Mouse (Mus musculus) CH12.LX (cell line): Measurements from ENCODE around the gene Klk1b5. TPM values are rescaled to one million over a fixed set of nuclear protein-coding genes. Genes with fewer than 3 reads are reported as not detected.
"Not testable (repeated sequence)": the region's sequence is repeated elsewhere in the genome, so short reads cannot be mapped to it uniquely, and the experiment has no call there.

Experiments
- DNase-seq: peaks from one replicate; pipeline ENCODE4 v3.0.0-alpha.2; 2013; ENCODE audit errors: extremely low read depth
- H3K27ac ChIP-seq: 2 replicates; pipeline ENCODE4 v1.5.1; 2012; ENCODE audit warnings: low read depth, mild to moderate bottlenecking, control low read depth, moderate library complexity; ENCODE audit not compliant: insufficient read depth
- H3K27me3 ChIP-seq: replicated peaks from 2 replicates; pipeline ENCODE3; 2012; ENCODE audit warnings: inconsistent platforms
- H3K36me3 ChIP-seq, 2 experiments: replicated peaks in 1 of 2; 2 replicates each; pipeline versions ENCODE3 to v1.6.1; 2012; ENCODE audit warnings: inconsistent platforms in 1 of 2, low read length in 1 of 2, mild to moderate bottlenecking in 1 of 2, mixed read lengths in 1 of 2, moderate library complexity in 1 of 2; ENCODE audit not compliant: control insufficient read depth in 1 of 2, insufficient read depth in 1 of 2
- H3K4me1 ChIP-seq, 2 experiments: 2 replicates each; pipeline ENCODE4 v1.6.1; 2012; ENCODE audit warnings: inconsistent platforms in 1 of 2, moderate library complexity in 1 of 2; ENCODE audit not compliant: insufficient read depth in 2 of 2, control insufficient read depth in 1 of 2
- H3K4me2 ChIP-seq: 2 replicates; pipeline ENCODE4 v1.6.1; 2012; ENCODE audit warnings: low read depth, mild to moderate bottlenecking, control low read depth; ENCODE audit not compliant: poor library complexity, insufficient read depth, severe bottlenecking
- H3K4me3 ChIP-seq, 3 experiments: fragments of 150-350 bp in 1 of 3; sonication (generic) in 1 of 3; replicated peaks in 1 of 3; 2 replicates each; pipeline versions ENCODE3 to v1.5.1; 2011 to 2012; ENCODE audit warnings: low read depth in 2 of 3, low read length in 2 of 3, mild to moderate bottlenecking in 2 of 3, moderate library complexity in 2 of 3, control low read depth in 1 of 3, improper control_type of control experiment in 1 of 3, inconsistent platforms in 1 of 3, mixed read lengths in 1 of 3; ENCODE audit not compliant: poor library complexity in 1 of 3
- H3K79me2 ChIP-seq: replicated peaks from 2 replicates; pipeline ENCODE4 v1.6.1; 2012; ENCODE audit warnings: mild to moderate bottlenecking, moderate library complexity; ENCODE audit not compliant: control insufficient read depth, poor library complexity, insufficient read depth, severe bottlenecking; ENCODE audit errors: extremely low read depth
- H3K9ac ChIP-seq: 2 replicates; pipeline ENCODE4 v1.6.1; 2012; ENCODE audit warnings: low read depth, mild to moderate bottlenecking, control low read depth, moderate library complexity; ENCODE audit not compliant: insufficient read depth
- H3K9me3 ChIP-seq: replicated peaks from 2 replicates; pipeline ENCODE3; 2012; ENCODE audit warnings: low read length, inconsistent platforms, mixed read lengths
- BHLHE40 ChIP-seq: IDR thresholded peaks from 2 replicates; pipeline ENCODE4 v1.6.1; 2011; ENCODE audit warnings: mild to moderate bottlenecking, low read depth, low read length, improper control_type of control experiment
- CHD2 ChIP-seq: IDR thresholded peaks from 2 replicates; pipeline ENCODE4 v1.6.1; 2011; ENCODE audit warnings: low read length, improper control_type of control experiment
- ELF1 ChIP-seq: IDR thresholded peaks from 2 replicates; pipeline ENCODE4 v1.6.1; 2014; ENCODE audit warnings: low read depth, mild to moderate bottlenecking, inconsistent platforms, low read length, improper control_type of control experiment
- ETS1 ChIP-seq: conservative IDR thresholded peaks from 2 replicates; pipeline ENCODE4 v1.6.1; 2012; ENCODE audit warnings: low read depth, mild to moderate bottlenecking, inconsistent platforms, low read length, improper control_type of control experiment, moderate library complexity
- HCFC1 ChIP-seq: IDR thresholded peaks from 2 replicates; pipeline ENCODE4 v1.6.1; 2012; ENCODE audit warnings: low read depth, mild to moderate bottlenecking, inconsistent platforms, low read length, improper control_type of control experiment
- JUN ChIP-seq: IDR thresholded peaks from 2 replicates; pipeline ENCODE4 v1.6.1; 2011; ENCODE audit warnings: low read depth, mild to moderate bottlenecking, low read length, improper control_type of control experiment, moderate library complexity; ENCODE audit not compliant: insufficient read depth
- KAT2A ChIP-seq: IDR thresholded peaks from 2 replicates; pipeline ENCODE4 v1.6.1; 2012; ENCODE audit warnings: low read length, improper control_type of control experiment, inconsistent platforms; ENCODE audit not compliant: insufficient replicate concordance
- MAX ChIP-seq: IDR thresholded peaks from 2 replicates; pipeline ENCODE4 v1.6.1; 2011; ENCODE audit warnings: low read length, improper control_type of control experiment
- MEF2A ChIP-seq: IDR thresholded peaks from 2 replicates; pipeline ENCODE4 v1.6.1; 2014; ENCODE audit warnings: low read depth, mild to moderate bottlenecking, inconsistent platforms, low read length, improper control_type of control experiment, borderline replicate concordance
- MXI1 ChIP-seq: IDR thresholded peaks from 2 replicates; pipeline ENCODE4 v1.6.1; 2011; ENCODE audit warnings: mild to moderate bottlenecking, low read depth, low read length, improper control_type of control experiment
- MYC ChIP-seq: IDR thresholded peaks from 2 replicates; pipeline ENCODE4 v1.6.1; 2011; ENCODE audit warnings: low read depth, mild to moderate bottlenecking, improper control_type of control experiment, low read length
- NRF1 ChIP-seq: IDR thresholded peaks from 2 replicates; pipeline ENCODE4 v1.6.1; 2014; ENCODE audit warnings: low read depth, mild to moderate bottlenecking, inconsistent platforms, low read length, improper control_type of control experiment, moderate library complexity
- PAX5 ChIP-seq: IDR thresholded peaks from 2 replicates; pipeline ENCODE4 v1.6.1; 2012; ENCODE audit warnings: low read length, inconsistent platforms, mixed read lengths
- POLR2A ChIP-seq: IDR thresholded peaks from 2 replicates; pipeline ENCODE4 v1.6.1; 2011; ENCODE audit warnings: low read depth, mild to moderate bottlenecking, improper control_type of control experiment, low read length
- POLR2AphosphoS2 ChIP-seq: IDR thresholded peaks from 2 replicates; pipeline ENCODE4 v1.6.1; 2011; ENCODE audit warnings: low read depth, low read length, improper control_type of control experiment
- RAD21 ChIP-seq: IDR thresholded peaks from 2 replicates; pipeline ENCODE4 v1.6.1; 2011; ENCODE audit warnings: low read depth, mild to moderate bottlenecking, low read length, improper control_type of control experiment, moderate library complexity
- RCOR1 ChIP-seq: conservative IDR thresholded peaks from 2 replicates; pipeline ENCODE4 v1.6.1; 2012; ENCODE audit warnings: low read depth, mild to moderate bottlenecking, inconsistent platforms, low read length, improper control_type of control experiment
- SIN3A ChIP-seq: IDR thresholded peaks from 2 replicates; pipeline ENCODE4 v1.6.1; 2012; ENCODE audit warnings: low read length, improper control_type of control experiment, inconsistent platforms
- SMC3 ChIP-seq: IDR thresholded peaks from 2 replicates; pipeline ENCODE4 v1.6.1; 2011; ENCODE audit warnings: low read depth, low read length, improper control_type of control experiment
- TCF12 ChIP-seq: IDR thresholded peaks from 2 replicates; pipeline ENCODE4 v1.6.1; 2014; ENCODE audit warnings: low read depth, mild to moderate bottlenecking, inconsistent platforms, low read length, improper control_type of control experiment
- UBTF ChIP-seq: IDR thresholded peaks from 2 replicates; pipeline ENCODE4 v1.6.1; 2012; ENCODE audit warnings: low read depth, mild to moderate bottlenecking, inconsistent platforms, low read length, improper control_type of control experiment, moderate library complexity
- USF2 ChIP-seq: conservative IDR thresholded peaks from 2 replicates; pipeline ENCODE4 v1.6.1; 2011; ENCODE audit warnings: low read depth, low read length, improper control_type of control experiment
- ZMIZ1 ChIP-seq: IDR thresholded peaks from 2 replicates; pipeline ENCODE4 v1.6.1; 2012; ENCODE audit warnings: low read depth, mild to moderate bottlenecking, inconsistent platforms, low read length, improper control_type of control experiment
- ZNF384 ChIP-seq: IDR thresholded peaks from 2 replicates; pipeline ENCODE4 v1.6.1; 2012; ENCODE audit warnings: low read depth, low read length, improper control_type of control experiment, inconsistent platforms
- dilution Hi-C: fragments of 300-500 bp; cut with MboI; formaldehyde crosslinking; loops from 2 replicates; pipeline ENCODE4 v1.14.3; 2020; ENCODE audit warnings: low sequenced_read_pairs; ENCODE audit not compliant: extremely low pct_unique_long_range_greater_than_20kb, extremely low pct_ligation_motif_present
- in situ Hi-C: fragments of 300-500 bp; cut with MboI; formaldehyde crosslinking; loops from 3 replicates; pipeline ENCODE4 v1.14.3; 2019; ENCODE audit warnings: low sequenced_read_pairs, low pct_ligation_motif_present, low pct_unique_long_range_greater_than_20kb, mixed read lengths
- polyA plus RNA-seq: library from polyadenylated mRNA; unstranded; fragments of >175 nt; gene quantifications from 2 replicates; pipeline ENCODE4 v1.2.1, GENCODE M21; 2012; ENCODE audit warnings: low read depth; ENCODE audit not compliant: insufficient read length
- total RNA-seq, 2 experiments: library from RNA; depleted of rRNA; stranded (reverse); fragments of 300-350 nt in 1 of 2; fragments of >200 nt in 1 of 2; gene quantifications; 2 replicates each; pipeline ENCODE4 v1.2.3; 2012 to 2014

Gene Klk1b5
- not detected in 2 replicates for total RNA-seq (2012; rRNA removed)
- total RNA-seq (2014; rRNA removed), result not detected in 2 replicates
- not detected in 2 replicates for polyA plus RNA-seq

DNA sequence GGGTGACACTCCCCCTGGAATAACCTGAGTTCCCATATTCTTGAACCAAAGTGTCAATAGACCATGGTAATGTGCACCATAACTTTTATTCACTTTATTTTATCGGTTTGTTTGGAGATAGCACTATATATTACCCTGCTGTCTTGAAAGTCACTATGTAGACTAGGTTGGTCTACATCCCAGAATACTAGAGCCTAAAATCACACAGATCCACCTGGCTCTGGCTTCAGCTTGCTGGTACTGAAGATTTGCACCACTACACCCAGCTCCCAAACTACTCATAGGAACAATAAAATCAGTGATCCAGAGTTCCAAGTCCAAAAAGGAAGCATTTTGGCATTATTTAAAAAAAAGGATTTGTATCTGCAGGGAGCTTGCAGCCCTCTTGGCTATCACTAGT is at the start of gene Klk1b5:
Gene Klk1b5, plus strand, starts transcription at position 301 of the 400 bp plus-strand sequence.
- Histone ChIP-seq H3K4me3 (no peak within 1 kb of the TSS), H3K79me2 (no peaks in the 10 kb centered on the region), H3K27ac (no peak within 1 kb of the TSS), H3K9me3 (no peaks in the 10 kb centered on the region), H3K4me1 (peaks cover 0 to 8% of the 10 kb centered on the region in 2 experiments; a peak in 2 of 4 replicates), H3K36me3 (no peaks in the 10 kb centered on the region), H3K27me3 (peaks cover 55% of the 10 kb centered on the region), H3K4me2 (no peak within 1 kb of the TSS), H3K9ac (no peak within 1 kb of the TSS)
- TF ChIP-seq ETS1 (no peak), SMC3 (no peak), POLR2A (no peak), HCFC1 (no peak), RAD21 (no peak), PAX5 (no peak), USF2 (no peak), RCOR1 (no peak), MYC (no peak), JUN (no peak), POLR2AphosphoS2 (no peak), BHLHE40 (no peak), CHD2 (no peak), MXI1 (no peak), ZNF384 (no peak), MEF2A (no peak), TCF12 (no peak)
- no peak for DNase-seq
- in situ Hi-C loops (no loop called here), dilution Hi-C loops (no loop called here)

DNA sequence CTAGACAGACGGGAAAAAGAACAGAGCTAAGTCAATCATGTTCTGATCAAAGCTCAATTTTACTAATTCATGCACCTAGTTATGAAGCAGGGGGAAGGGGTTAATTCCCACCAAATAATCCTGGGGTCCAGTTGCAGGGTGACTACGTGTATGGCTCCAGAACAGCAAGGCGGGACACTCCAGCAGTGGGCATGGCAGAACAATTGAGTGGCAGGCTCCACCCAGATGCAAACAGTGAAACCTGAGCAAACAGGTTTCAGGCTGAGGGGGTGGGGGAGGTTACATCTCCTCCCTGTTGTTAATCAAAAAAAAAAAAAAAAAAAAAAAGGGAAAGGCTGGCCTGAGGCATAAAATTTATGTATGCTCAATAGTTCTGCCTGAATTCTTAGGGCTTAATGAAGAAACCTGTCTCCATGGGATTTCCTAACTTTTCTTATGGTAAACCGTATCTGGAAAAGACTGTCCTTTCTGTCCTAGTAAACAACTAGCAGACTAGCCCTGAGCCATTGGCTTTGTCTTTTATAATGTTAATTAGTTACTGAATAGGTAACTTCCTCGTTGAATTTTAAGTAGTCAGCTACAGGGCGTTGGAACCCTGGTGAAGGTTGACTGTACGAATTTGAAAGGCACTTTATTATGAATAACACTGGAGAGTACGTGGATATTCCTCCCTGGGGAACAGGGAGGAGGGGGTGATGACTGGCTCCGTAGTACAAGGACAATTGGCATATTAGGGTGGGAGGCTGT is 36.3 kb upstream of the Klk1b5 start:
- H3K9me3 ChIP-seq, result no peaks in the 10 kb centered on the region
- in situ Hi-C loops, result loop anchor here (10.0 kb wide), 1 partner anchor 85 kb away; no protein-coding TSS in a partner anchor
- no peaks in the 10 kb centered on the region for H3K4me1 ChIP-seq
- no peak overlapping the region for H3K4me3 ChIP-seq
- H3K27ac ChIP-seq, result no peak overlapping the region
- H3K79me2 ChIP-seq, result no peaks in the 10 kb centered on the region
- H3K9ac ChIP-seq, result no peak overlapping the region
- H3K27me3 ChIP-seq, result peaks cover 4% of the 10 kb centered on the region
- DNase-seq, result no peak
- H3K4me2 ChIP-seq, result no peak overlapping the region
- H3K36me3 ChIP-seq, result no peaks in the 10 kb centered on the region
- dilution Hi-C loops, result no loop called here
- TF ChIP-seq MAX (no peak), UBTF (no peak), KAT2A (no peak), ELF1 (no peak), SMC3 (no peak), NRF1 (no peak), ZMIZ1 (no peak), SIN3A (no peak)

- H3K27me3 ChIP-seq, H3K4me2 ChIP-seq, in situ Hi-C loops, H3K79me2 ChIP-seq, H3K4me3 ChIP-seq, H3K36me3 ChIP-seq, H3K9ac ChIP-seq, H3K4me1 ChIP-seq, dilution Hi-C loops, DNase-seq, H3K27ac ChIP-seq, H3K9me3 ChIP-seq: not testable (repeated sequence)
Measured at GRCm38 (mm10) chr7:44186516-44186915, 29.2 kb upstream of the Klk1b5 start.
